In genomic region chr1:135154011-135154410, GRCm38 (mm10) we compare ENCODE assay signal across 10 mouse cellular contexts. TPM values are rescaled to one million over a fixed set of nuclear protein-coding genes. Genes with fewer than 3 reads are reported as not detected.
A peak's percentile ranks its signal among the peaks of the same experiment; 100 is the strongest.
DNase-seq lines count a peak whose midpoint lies in the region; ATAC-seq and TF ChIP-seq lines count a peak whose summit lies in the region.
"Had no signal": no experiment of that assay in that cellular context is flagged by ENCODE, and none has a peak within 500 bp of the region (broad histone marks: within the 10 kb centered on the region; RNA-seq: fewer than 3 reads in every experiment).

No protein-coding gene starts in this region.

- no peak for TF ChIP-seq CTCF in midbrain, postnatal 0 days (IDR thresholded peaks at IDR 0.05)

- peaks cover 5% of the 10 kb centered on the region; the same call in 1 of the 2 replicates for H3K4me1 ChIP-seq in kidney, embryonic 14.5 days (ENCODE audit: control insufficient read depth, insufficient read depth, low read length)
- H3K4me1 ChIP-seq in embryonic facial prominence, embryonic 12.5 days = peaks cover 25% of the 10 kb centered on the region
- H3K4me1 ChIP-seq in intestine, embryonic 14.5 days (replicated peaks; ENCODE audit: control insufficient read depth, insufficient read depth, low read length) = peaks cover 16% of the 10 kb centered on the region; the same call in 1 of the 2 replicates
- H3K4me1 ChIP-seq in midbrain, postnatal 0 days (ENCODE audit: insufficient read depth, low read length) = peaks cover 9% of the 10 kb centered on the region

- DNase-seq in kidney, adult 11 months = no peak
- no peak for DNase-seq in intestine, embryonic 14.5 days (ENCODE audit: low spot score)
- no peak for DNase-seq in midbrain, postnatal 0 days (ENCODE audit: low spot score)
- DNase-seq in left cerebral cortex, postnatal 10 days (ENCODE audit: extremely low spot score in 1 of 2, low spot score in 2 of 2) = no peak
- no peak for DNase-seq in frontal cortex, adult 2 months (ENCODE audit: extremely low spot score in 1 of 2, low spot score in 1 of 2)

- intact Hi-C loops in left cerebral cortex, postnatal 10 days (cut with DNase I) = no loop called here

- peak overlapping the region; percentile 15; the same call in 1 of the 2 replicates for H3K4me3 ChIP-seq in kidney, embryonic 14.5 days (ENCODE audit: low read length)
- H3K4me3 ChIP-seq in embryonic facial prominence, embryonic 12.5 days = peak overlapping the region; percentile 7
- H3K4me3 ChIP-seq in intestine, embryonic 14.5 days (ENCODE audit: low read depth, low read length) = no peak overlapping the region
- no peak overlapping the region for H3K4me3 ChIP-seq in midbrain, postnatal 0 days (ENCODE audit: low read depth, low read length)

- peak; percentile 41; the same call in 1 of the 2 replicates for ATAC-seq in kidney, embryonic 14.5 days (ENCODE audit: low FRiP score, low TSS enrichment)
- ATAC-seq in embryonic facial prominence, embryonic 12.5 days (ENCODE audit: insufficient number of reproducible peaks, insufficient read depth, low FRiP score, low TSS enrichment) = 0 out of 2 replicates have a peak, but pooled peaks have one; percentile 7
- ATAC-seq in intestine, embryonic 14.5 days (replicated peaks; ENCODE audit: low FRiP score, low TSS enrichment, low read depth) = no peak
- peak; percentile 17; the same call in 1 of the 2 replicates for ATAC-seq in midbrain, postnatal 0 days (ENCODE audit: low FRiP score)
- no peak for ATAC-seq in granulocyte monocyte progenitor cell, adult 5-6 weeks (replicated peaks; ENCODE audit: poor library complexity, severe bottlenecking)

- peak overlapping the region; percentile 44 for H3K9ac ChIP-seq in kidney, embryonic 14.5 days (ENCODE audit: low read depth, low read length)
- H3K9ac ChIP-seq in embryonic facial prominence, embryonic 12.5 days = peak overlapping the region; percentile 41
- peak overlapping the region; percentile 39; the same call in 1 of the 2 replicates for H3K9ac ChIP-seq in intestine, embryonic 14.5 days (ENCODE audit: low read length)
- H3K9ac ChIP-seq in midbrain, postnatal 0 days (replicated peaks; ENCODE audit: low read length, poor library complexity, severe bottlenecking) = peak overlapping the region; percentile 30

- peaks cover 19% of the 10 kb centered on the region for H3K36me3 ChIP-seq in kidney, embryonic 14.5 days (ENCODE audit: control insufficient read depth, insufficient read depth, low read length)
- peaks cover 29% of the 10 kb centered on the region for H3K36me3 ChIP-seq in embryonic facial prominence, embryonic 12.5 days
- H3K36me3 ChIP-seq in intestine, embryonic 14.5 days (ENCODE audit: control insufficient read depth, insufficient read depth, low read length) = peaks cover 33% of the 10 kb centered on the region
- H3K36me3 ChIP-seq in midbrain, postnatal 0 days (ENCODE audit: insufficient read depth, low read length) = peaks cover 26% of the 10 kb centered on the region

- no peaks in the 10 kb centered on the region for H3K27me3 ChIP-seq in kidney, embryonic 14.5 days (ENCODE audit: control insufficient read depth, insufficient read depth, low read length)
- no peaks in the 10 kb centered on the region for H3K27me3 ChIP-seq in embryonic facial prominence, embryonic 12.5 days
- H3K27me3 ChIP-seq in intestine, embryonic 14.5 days (replicated peaks; ENCODE audit: control insufficient read depth, insufficient read depth, low read length) = no peaks in the 10 kb centered on the region
- no peaks in the 10 kb centered on the region for H3K27me3 ChIP-seq in midbrain, postnatal 0 days (ENCODE audit: insufficient read depth, low read length)

- WGBS in kidney, embryonic 14.5 days = 20% methylated on average over 13 of the region's 13 CpGs
- WGBS in embryonic facial prominence, embryonic 12.5 days = 15% methylated on average over 12 of the region's 13 CpGs
- WGBS in intestine, embryonic 14.5 days = 23% methylated on average over 13 of the region's 13 CpGs
- 13% methylated on average over 12 of the region's 13 CpGs for WGBS in midbrain, postnatal 0 days

- peak overlapping the region; percentile 38 for H3K27ac ChIP-seq in kidney, embryonic 14.5 days (ENCODE audit: low read depth, low read length)
- H3K27ac ChIP-seq in embryonic facial prominence, embryonic 12.5 days = peak overlapping the region; percentile 82
- peak overlapping the region; percentile 73 for H3K27ac ChIP-seq in intestine, embryonic 14.5 days (ENCODE audit: low read depth)
- H3K27ac ChIP-seq in midbrain, postnatal 0 days (ENCODE audit: low read depth, low read length) = peak overlapping the region; percentile 79

- H3K9me3 ChIP-seq in kidney, embryonic 14.5 days (ENCODE audit: control insufficient read depth, low read length) = no peaks in the 10 kb centered on the region
- H3K9me3 ChIP-seq in embryonic facial prominence, embryonic 12.5 days = no peaks in the 10 kb centered on the region
- no peaks in the 10 kb centered on the region for H3K9me3 ChIP-seq in intestine, embryonic 14.5 days (ENCODE audit: control insufficient read depth, low read length)
- H3K9me3 ChIP-seq in midbrain, postnatal 0 days (ENCODE audit: low read length) = no peaks in the 10 kb centered on the region

- H3K4me2 ChIP-seq in kidney, embryonic 14.5 days (replicated peaks; ENCODE audit: low read depth, low read length) = peak overlapping the region; percentile 49
- peak overlapping the region; percentile 40 for H3K4me2 ChIP-seq in embryonic facial prominence, embryonic 12.5 days (replicated peaks)
- H3K4me2 ChIP-seq in intestine, embryonic 14.5 days (ENCODE audit: low read length) = peak overlapping the region; percentile 46
- 0 out of 2 replicates have a peak overlapping the region, but pooled peaks have one; percentile 13 for H3K4me2 ChIP-seq in midbrain, postnatal 0 days (ENCODE audit: low read depth, low read length, poor library complexity, severe bottlenecking)

RNA-seq across cellular contexts. Expression of gene Arl8a, which starts 7.4 kb away (rescaled TPM):
- polyA plus RNA-seq in kidney, embryonic 14.5 days (2014; fragmentation: Nextera tagmentation; extraction: Ambion mirVana) = 32.0 and 44.5 TPM in 2 replicates
- polyA plus RNA-seq in embryonic facial prominence, embryonic 12.5 days (2016; fragmentation: Nextera tagmentation; extraction: Ambion mirVana) = 78.6 and 81.2 TPM in 2 replicates
- 54.2 and 55.1 TPM in 2 replicates for polyA plus RNA-seq in intestine, embryonic 14.5 days (2014; fragmentation: Nextera tagmentation; extraction: Ambion mirVana)
- 317 and 384 TPM in 2 replicates for total RNA-seq in midbrain, postnatal 0 days (2014; rRNA removed)
- 399 and 418 TPM in 2 replicates for polyA plus RNA-seq in midbrain, postnatal 0 days (2015; fragmentation: Nextera tagmentation; extraction: Ambion mirVana)
- total RNA-seq in left cerebral cortex, postnatal 10 days (2021) = 100 to 1,000 TPM; 418 to 439 TPM
- polyA plus RNA-seq in frontal cortex, adult 2 months (2012; rRNA removed) = 337 and 341 TPM in 2 replicates
- total RNA-seq in granulocyte monocyte progenitor cell, adult 5-6 weeks (2014; fragmentation: Nextera tagmentation) = 35.6 and 48.5 TPM in 2 replicates
- 18.3 and 20.3 TPM in 2 replicates for total RNA-seq in granulocyte monocyte progenitor cell, adult 5-6 weeks (2017)

RNA-seq across cellular contexts. Expression of gene Gpr37l1, which starts 13.5 kb away (rescaled TPM):
- not detected in 2 replicates for polyA plus RNA-seq in kidney, embryonic 14.5 days (2014; fragmentation: Nextera tagmentation; extraction: Ambion mirVana)
- polyA plus RNA-seq in embryonic facial prominence, embryonic 12.5 days (2016; fragmentation: Nextera tagmentation; extraction: Ambion mirVana) = not detected in 2 replicates
- 0.35 and 0.50 TPM in 2 replicates for polyA plus RNA-seq in intestine, embryonic 14.5 days (2014; fragmentation: Nextera tagmentation; extraction: Ambion mirVana)
- 14.1 and 25.7 TPM in 2 replicates for total RNA-seq in midbrain, postnatal 0 days (2014; rRNA removed)
- polyA plus RNA-seq in midbrain, postnatal 0 days (2015; fragmentation: Nextera tagmentation; extraction: Ambion mirVana) = 8.8 and 12.8 TPM in 2 replicates
- 10 to 100 TPM; 99.0 to 99.3 TPM for total RNA-seq in left cerebral cortex, postnatal 10 days (2021)
- polyA plus RNA-seq in frontal cortex, adult 2 months (2012; rRNA removed) = 265 and 291 TPM in 2 replicates
- not detected in 2 replicates for total RNA-seq in granulocyte monocyte progenitor cell, adult 5-6 weeks (2014; fragmentation: Nextera tagmentation)
- not detected in 2 replicates for total RNA-seq in granulocyte monocyte progenitor cell, adult 5-6 weeks (2017)
- total RNA-seq: MEL; neutrophil, adult 5-6 weeks had no signal

RNA-seq across cellular contexts. Expression of gene Ptpn7, which starts 21.5 kb away (rescaled TPM):
- polyA plus RNA-seq in kidney, embryonic 14.5 days (2014; fragmentation: Nextera tagmentation; extraction: Ambion mirVana) = 0.66 and 0.83 TPM in 2 replicates
- polyA plus RNA-seq in embryonic facial prominence, embryonic 12.5 days (2016; fragmentation: Nextera tagmentation; extraction: Ambion mirVana) = 1.4 and 1.7 TPM in 2 replicates
- 2.0 TPM in 2 replicates for polyA plus RNA-seq in intestine, embryonic 14.5 days (2014; fragmentation: Nextera tagmentation; extraction: Ambion mirVana)
- total RNA-seq in midbrain, postnatal 0 days (2014; rRNA removed) = 0.05 and 0.24 TPM in 2 replicates
- 0.05 and 0.15 TPM in 2 replicates for polyA plus RNA-seq in midbrain, postnatal 0 days (2015; fragmentation: Nextera tagmentation; extraction: Ambion mirVana)
- total RNA-seq in left cerebral cortex, postnatal 10 days (2021) = under 1 TPM in 1 of 2 experiments, not detected in 1; 0.22 TPM
- polyA plus RNA-seq in frontal cortex, adult 2 months (2012; rRNA removed) = 0.19 and 0.20 TPM in 2 replicates
- 133 and 146 TPM in 2 replicates for total RNA-seq in granulocyte monocyte progenitor cell, adult 5-6 weeks (2014; fragmentation: Nextera tagmentation)
- total RNA-seq in granulocyte monocyte progenitor cell, adult 5-6 weeks (2017) = 101 and 112 TPM in 2 replicates

RNA-seq across cellular contexts. Expression of gene Lgr6, which starts 48.9 kb away (rescaled TPM):
- polyA plus RNA-seq in kidney, embryonic 14.5 days (2014; fragmentation: Nextera tagmentation; extraction: Ambion mirVana) = 0.66 and 0.81 TPM in 2 replicates
- polyA plus RNA-seq in embryonic facial prominence, embryonic 12.5 days (2016; fragmentation: Nextera tagmentation; extraction: Ambion mirVana) = 3.5 and 3.9 TPM in 2 replicates
- 0.69 and 0.97 TPM in 2 replicates for polyA plus RNA-seq in intestine, embryonic 14.5 days (2014; fragmentation: Nextera tagmentation; extraction: Ambion mirVana)
- total RNA-seq in midbrain, postnatal 0 days (2014; rRNA removed) = 2.5 and 3.8 TPM in 2 replicates
- 1.9 and 2.1 TPM in 2 replicates for polyA plus RNA-seq in midbrain, postnatal 0 days (2015; fragmentation: Nextera tagmentation; extraction: Ambion mirVana)
- total RNA-seq in left cerebral cortex, postnatal 10 days (2021) = 1 to 10 TPM; 2.6 to 3.1 TPM
- 19.1 and 21.3 TPM in 2 replicates for polyA plus RNA-seq in frontal cortex, adult 2 months (2012; rRNA removed)
- not detected in 2 replicates for total RNA-seq in granulocyte monocyte progenitor cell, adult 5-6 weeks (2014; fragmentation: Nextera tagmentation)
- 0.04 TPM in 1 of 2 replicates, not detected in the other for total RNA-seq in granulocyte monocyte progenitor cell, adult 5-6 weeks (2017)
- total RNA-seq: neutrophil, adult 5-6 weeks had no signal

Comparison
In these comparisons a context has a peak if more than half of its experiments do, and no peak if none do; other contexts are left out.
1. ATAC-seq: peak in kidney, embryonic 14.5 days (single experiment), embryonic facial prominence, embryonic 12.5 days (single experiment) and midbrain, postnatal 0 days (single experiment); none in intestine, embryonic 14.5 days (single experiment) and granulocyte monocyte progenitor cell, adult 5-6 weeks (single experiment).
2. H3K4me3 ChIP-seq: peak in kidney, embryonic 14.5 days (single experiment) and embryonic facial prominence, embryonic 12.5 days (single experiment); none in intestine, embryonic 14.5 days (single experiment) and midbrain, postnatal 0 days (single experiment).
3. RNA of gene Gpr37l1, which starts 13.5 kb away (polyA plus RNA-seq): 265 to 291 TPM in frontal cortex, adult 2 months; 8.8 to 12.8 TPM in midbrain, postnatal 0 days, 0.35 to 0.50 TPM in intestine, embryonic 14.5 days, not detected in kidney, embryonic 14.5 days and not detected in embryonic facial prominence, embryonic 12.5 days; every median in the first group is over 10 times any median in the second.
4. Peak in every context shown above with its lines, with median percentiles within 50 percentile points of each other: H3K27ac ChIP-seq, H3K4me2 ChIP-seq and H3K9ac ChIP-seq.